Mouse (Mus musculus): Measurements from ENCODE around the gene Cep41. TPM values are rescaled to one million over a fixed set of nuclear protein-coding genes. Genes with fewer than 3 reads are reported as not detected.

Cep41 gene
- polyA plus RNA-seq (2016; fragmentation: Nextera tagmentation; extraction: Ambion mirVana) = 17.7 and 17.9 TPM in 2 replicates

DNA sequence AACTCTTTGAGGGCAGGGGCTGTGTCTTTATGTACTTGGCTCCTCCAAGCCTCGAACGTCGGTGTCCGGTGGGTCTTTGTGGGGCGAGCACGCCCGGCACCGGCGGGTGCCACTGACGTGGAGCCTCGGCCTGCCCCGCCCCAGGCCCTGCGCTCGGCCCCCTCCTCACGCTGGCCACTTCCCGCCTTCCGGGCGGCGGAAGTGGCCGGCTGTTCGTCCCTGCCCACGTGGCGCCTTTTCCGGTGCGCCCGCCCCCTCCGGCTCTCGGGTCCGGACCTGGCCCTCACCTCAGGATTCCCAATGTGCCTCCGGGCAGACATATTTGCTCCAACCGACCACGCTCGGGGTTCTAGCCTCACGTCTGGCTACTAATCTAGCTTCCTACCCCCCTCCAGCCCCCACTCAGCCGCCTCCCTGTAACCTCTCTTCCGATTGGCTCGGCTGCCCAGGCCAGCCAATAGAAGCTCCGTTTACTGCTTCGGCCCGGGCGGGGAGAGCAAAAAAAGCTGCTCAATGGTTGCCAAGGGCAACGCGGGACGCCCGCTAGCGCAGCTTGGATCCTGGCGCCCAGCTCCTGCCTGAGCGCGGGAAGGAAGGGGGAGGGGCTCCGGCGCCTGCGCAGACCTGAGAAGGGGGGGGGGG lies at the start of gene Cep41:
Gene Cep41 (minus strand): TSS at position 400 of the 642 bp plus-strand sequence.
- Histone ChIP-seq H3K27ac (replicated peaks) (peak within 1 kb of the TSS; percentile 93), H3K4me1 (peaks cover 28% of the 10 kb centered on the region), H3K4me3 (peak within 1 kb of the TSS; percentile 57), H3K27me3 (replicated peaks; ENCODE audit: low read depth, poor library complexity, severe bottlenecking) (no peaks in the 10 kb centered on the region), H3K36me3 (replicated peaks) (no peaks in the 10 kb centered on the region), H3K9me3 (no peaks in the 10 kb centered on the region)
- peak; percentile 98 for DNase-seq (ENCODE audit: low spot score)
- WGBS = under 1% methylated on average over 50 of the region's 52 CpGs

DNA sequence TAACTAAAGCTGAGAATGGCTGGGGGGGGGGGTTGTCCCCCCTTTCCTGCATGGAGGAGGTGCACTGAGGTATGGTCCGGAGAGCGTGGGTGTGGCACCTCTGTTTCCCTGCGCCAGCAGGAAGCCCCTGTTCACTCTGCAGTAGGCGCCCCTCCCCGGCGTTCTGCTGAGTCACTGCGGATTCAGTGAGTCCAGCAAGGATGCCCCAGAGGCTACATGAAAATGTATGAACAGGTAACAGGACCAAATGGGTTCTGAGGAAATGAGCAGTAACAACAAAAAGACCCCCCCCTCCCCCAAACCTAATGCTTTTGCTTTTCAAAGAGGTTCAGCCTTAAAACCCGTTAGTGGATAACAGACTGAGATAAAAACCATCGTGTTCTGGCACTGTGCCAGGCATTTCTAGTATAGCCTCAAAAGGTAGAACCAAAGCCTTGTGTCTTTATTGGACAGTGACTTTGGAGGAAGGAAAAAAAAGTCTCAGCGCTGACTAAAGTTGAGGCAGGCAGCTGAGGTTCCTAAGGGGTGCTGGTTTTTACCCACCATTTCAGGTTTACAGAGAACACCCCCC lies 45.7 kb upstream of the Cep41 start:
- Histone ChIP-seq H3K27me3 (replicated peaks; ENCODE audit: low read depth, poor library complexity, severe bottlenecking) (no peaks in the 10 kb centered on the region), H3K4me1 (peaks cover 39% of the 10 kb centered on the region), H3K9me3 (peaks cover 61% of the 10 kb centered on the region), H3K36me3 (replicated peaks) (peaks cover 74% of the 10 kb centered on the region), H3K27ac (replicated peaks) (peak overlapping the region; percentile 93), H3K4me3 (peak overlapping the region; percentile 64)
- WGBS = 46% methylated on average over 10 of the region's 10 CpGs
- peak; percentile 66 for DNase-seq (ENCODE audit: low spot score)

DNA sequence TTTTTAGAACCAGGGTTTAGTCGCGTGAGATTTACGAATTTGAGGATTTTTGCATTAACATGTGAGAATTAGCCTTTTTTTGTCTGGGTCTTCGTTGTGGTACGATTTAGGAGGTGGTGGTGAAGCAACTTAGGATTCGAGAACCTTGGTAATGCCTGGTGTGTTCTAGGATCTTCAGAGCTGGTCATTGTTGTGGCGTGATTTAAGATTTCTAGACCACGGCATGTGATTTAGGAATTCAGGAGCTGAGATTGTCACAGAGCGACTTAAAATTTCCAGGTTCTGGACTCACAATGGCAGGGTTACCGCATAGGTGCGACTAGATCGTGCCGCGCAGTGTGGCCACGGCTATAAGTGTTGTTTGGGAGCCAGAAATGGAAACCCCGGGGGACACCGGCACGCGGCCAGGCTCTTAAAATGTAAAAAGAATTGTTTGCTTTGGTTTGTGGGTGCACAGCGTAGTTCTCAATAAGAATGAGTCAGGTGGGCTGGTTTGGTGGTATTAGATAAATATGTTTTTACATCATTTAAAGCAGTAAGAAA lies 45.0 kb upstream of the Cep41 start:
- WGBS = 47% methylated on average over 20 of the region's 20 CpGs
- Histone ChIP-seq H3K4me1 (peaks cover 46% of the 10 kb centered on the region), H3K27ac (replicated peaks) (peak overlapping the region; percentile 93), H3K27me3 (replicated peaks; ENCODE audit: low read depth, poor library complexity, severe bottlenecking) (no peaks in the 10 kb centered on the region), H3K9me3 (peaks cover 61% of the 10 kb centered on the region), H3K4me3 (peak overlapping the region; percentile 64), H3K36me3 (replicated peaks) (peaks cover 67% of the 10 kb centered on the region)
- DNase-seq (ENCODE audit: low spot score) = no peak

DNA sequence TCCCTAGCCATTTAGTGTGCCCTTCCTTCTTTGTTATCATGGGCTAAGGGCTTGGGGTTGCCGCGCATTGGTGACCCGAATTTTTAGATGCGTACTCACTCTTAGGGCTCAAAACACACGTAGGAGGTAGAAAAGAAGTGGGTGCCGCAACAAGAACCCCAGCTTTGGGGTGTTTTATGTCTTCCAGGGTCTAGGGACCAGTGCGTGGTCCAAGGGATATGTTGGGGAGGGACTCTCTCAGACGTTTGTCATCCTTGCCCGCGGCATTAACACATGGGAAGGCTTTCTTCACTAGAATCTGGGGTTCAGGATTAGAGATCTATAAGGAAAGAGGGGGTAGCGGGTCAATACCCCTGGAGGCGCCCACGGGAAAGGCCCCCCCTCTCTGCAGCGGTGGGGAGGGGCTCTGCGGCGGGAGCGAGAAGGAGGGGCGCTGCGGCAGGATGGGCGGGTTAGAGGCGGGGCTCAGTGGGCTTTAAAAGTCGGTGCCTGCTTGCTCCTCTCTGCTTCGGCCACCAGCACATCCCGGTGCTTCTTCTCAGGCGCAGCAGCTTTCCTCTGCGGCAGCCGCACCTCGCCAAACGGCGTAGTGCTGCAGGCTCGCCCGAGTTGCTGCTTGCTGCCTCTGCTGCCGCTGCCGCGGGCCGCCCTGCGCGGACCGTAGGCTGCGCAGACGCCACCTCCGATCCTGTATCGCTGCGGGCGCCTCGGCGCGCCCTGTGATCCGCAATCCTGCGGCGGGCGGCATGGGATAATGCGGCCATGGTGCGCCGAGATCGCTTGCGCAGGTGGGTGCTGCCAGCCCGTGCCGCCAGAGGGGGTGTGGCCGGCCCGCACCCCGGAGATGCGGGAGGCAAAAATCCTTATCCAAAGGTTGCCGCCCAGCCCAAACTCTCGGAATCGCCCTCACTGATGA lies 44.3 kb upstream of the Cep41 start:
- H3K27ac ChIP-seq (replicated peaks) = peak overlapping the region; percentile 93
- peaks cover 61% of the 10 kb centered on the region for H3K9me3 ChIP-seq
- peaks cover 64% of the 10 kb centered on the region for H3K36me3 ChIP-seq (replicated peaks)
- WGBS = 56% methylated on average over 66 of the region's 66 CpGs
- peaks cover 53% of the 10 kb centered on the region for H3K4me1 ChIP-seq
- no peaks in the 10 kb centered on the region for H3K27me3 ChIP-seq (replicated peaks; ENCODE audit: low read depth, poor library complexity, severe bottlenecking)
- DNase-seq (ENCODE audit: low spot score) = peak; percentile 87
- peak overlapping the region; percentile 64 for H3K4me3 ChIP-seq

DNA sequence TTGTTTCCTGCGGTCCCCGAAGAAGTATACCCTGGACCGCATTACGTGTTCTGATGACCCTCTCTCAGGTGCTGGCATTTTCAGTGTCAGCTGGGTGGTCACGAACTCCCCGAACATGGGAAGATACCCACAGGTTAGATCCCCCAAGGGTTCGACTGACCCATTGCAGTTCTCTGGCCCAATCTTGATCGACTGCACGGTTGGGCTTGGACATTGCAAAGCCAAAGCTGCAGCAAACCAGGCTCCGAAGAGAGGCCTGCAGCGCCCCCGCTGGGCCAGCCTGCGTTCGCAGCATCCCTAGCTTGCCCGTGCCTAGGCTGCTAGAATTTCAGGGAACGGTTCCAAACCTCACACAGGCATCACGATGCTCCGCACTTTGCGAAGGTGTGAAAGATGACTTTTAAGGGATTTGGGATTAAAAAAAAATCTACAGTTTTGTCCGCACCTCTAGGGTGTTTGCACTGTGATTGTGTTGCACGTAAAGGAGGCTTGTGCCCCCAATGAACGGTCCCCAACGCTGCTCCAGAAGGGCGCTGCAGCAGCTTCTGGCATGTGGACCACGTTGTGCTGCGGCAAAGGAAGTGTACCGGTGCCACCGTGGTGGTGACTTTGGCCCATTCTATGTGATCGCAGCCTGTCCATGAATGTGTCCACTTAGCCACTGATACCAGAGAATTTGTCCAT lies 43.5 kb upstream of the Cep41 start:
- Histone ChIP-seq H3K4me3 (peak overlapping the region; percentile 64), H3K9me3 (peaks cover 61% of the 10 kb centered on the region), H3K36me3 (replicated peaks) (peaks cover 56% of the 10 kb centered on the region), H3K27ac (replicated peaks) (peak overlapping the region; percentile 93), H3K4me1 (peaks cover 57% of the 10 kb centered on the region), H3K27me3 (replicated peaks; ENCODE audit: low read depth, poor library complexity, severe bottlenecking) (no peaks in the 10 kb centered on the region)
- WGBS = 54% methylated on average over 29 of the region's 29 CpGs
- peak; percentile 88 for DNase-seq (ENCODE audit: low spot score)

DNA sequence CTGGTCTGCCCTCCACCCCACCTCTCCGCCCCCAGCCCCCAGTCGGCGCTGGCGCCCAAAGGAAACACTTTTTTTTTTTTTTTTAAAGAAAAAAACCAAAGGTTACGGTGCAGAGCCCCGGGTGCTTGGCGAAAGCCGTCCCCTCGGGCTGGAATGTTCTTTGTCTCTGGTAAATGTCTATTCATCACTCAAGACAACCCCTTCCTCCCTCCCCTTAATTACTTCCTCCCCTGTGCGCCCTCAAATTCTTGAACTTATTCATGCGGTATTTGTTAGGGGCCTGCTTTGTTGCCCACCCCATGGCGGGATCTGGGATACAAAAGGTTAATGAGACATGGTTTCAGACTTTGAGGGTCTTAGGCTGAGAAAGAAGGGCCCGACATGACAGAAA lies 42.8 kb upstream of the Cep41 start:
- peak overlapping the region; percentile 64 for H3K4me3 ChIP-seq
- H3K27me3 ChIP-seq (replicated peaks; ENCODE audit: low read depth, poor library complexity, severe bottlenecking) = no peaks in the 10 kb centered on the region
- WGBS = 50% methylated on average over 13 of the region's 13 CpGs
- H3K36me3 ChIP-seq (replicated peaks) = peaks cover 50% of the 10 kb centered on the region
- DNase-seq (ENCODE audit: low spot score) = peak; percentile 76
- peak overlapping the region; percentile 93 for H3K27ac ChIP-seq (replicated peaks)
- peaks cover 61% of the 10 kb centered on the region for H3K9me3 ChIP-seq
- H3K4me1 ChIP-seq = peaks cover 57% of the 10 kb centered on the region

DNA sequence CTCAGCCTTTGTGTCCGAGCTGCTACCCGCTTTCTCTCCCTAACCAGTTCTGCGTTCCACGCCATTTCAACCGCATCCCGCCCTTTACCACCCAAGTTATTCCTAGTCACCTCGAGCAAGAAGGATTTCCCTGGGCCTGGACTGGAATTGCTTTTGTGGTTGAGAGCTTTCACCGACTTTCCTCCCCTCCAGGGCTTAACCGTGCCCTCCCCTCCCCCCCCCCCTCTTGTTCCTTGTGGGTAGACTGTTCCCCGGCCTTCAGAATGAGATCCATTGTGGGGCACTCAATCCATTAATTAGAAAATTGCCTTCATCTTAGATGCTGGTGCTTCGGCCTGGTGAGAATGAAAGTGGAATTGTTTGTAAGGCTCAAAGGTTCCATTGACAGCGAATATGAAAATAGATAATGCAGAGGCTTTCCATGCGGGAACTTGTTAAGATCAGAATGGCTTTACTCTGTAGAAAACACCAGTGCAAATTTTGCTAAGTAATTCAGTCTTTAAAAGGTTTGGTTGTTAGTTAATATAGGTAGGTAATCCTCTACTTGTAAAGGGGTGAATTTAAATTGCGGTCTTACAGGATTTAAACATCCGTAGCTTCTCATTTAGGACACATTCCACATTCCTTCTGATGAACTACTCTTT lies 42.3 kb upstream of the Cep41 start:
- Histone ChIP-seq H3K9me3 (peaks cover 61% of the 10 kb centered on the region), H3K36me3 (replicated peaks) (peaks cover 45% of the 10 kb centered on the region), H3K4me1 (peaks cover 57% of the 10 kb centered on the region), H3K4me3 (peak overlapping the region; percentile 64), H3K27ac (replicated peaks) (peak overlapping the region; percentile 93), H3K27me3 (replicated peaks; ENCODE audit: low read depth, poor library complexity, severe bottlenecking) (no peaks in the 10 kb centered on the region)
- peak; percentile 71 for DNase-seq (ENCODE audit: low spot score)
- 46% methylated on average over 15 of the region's 15 CpGs for WGBS

DNA sequence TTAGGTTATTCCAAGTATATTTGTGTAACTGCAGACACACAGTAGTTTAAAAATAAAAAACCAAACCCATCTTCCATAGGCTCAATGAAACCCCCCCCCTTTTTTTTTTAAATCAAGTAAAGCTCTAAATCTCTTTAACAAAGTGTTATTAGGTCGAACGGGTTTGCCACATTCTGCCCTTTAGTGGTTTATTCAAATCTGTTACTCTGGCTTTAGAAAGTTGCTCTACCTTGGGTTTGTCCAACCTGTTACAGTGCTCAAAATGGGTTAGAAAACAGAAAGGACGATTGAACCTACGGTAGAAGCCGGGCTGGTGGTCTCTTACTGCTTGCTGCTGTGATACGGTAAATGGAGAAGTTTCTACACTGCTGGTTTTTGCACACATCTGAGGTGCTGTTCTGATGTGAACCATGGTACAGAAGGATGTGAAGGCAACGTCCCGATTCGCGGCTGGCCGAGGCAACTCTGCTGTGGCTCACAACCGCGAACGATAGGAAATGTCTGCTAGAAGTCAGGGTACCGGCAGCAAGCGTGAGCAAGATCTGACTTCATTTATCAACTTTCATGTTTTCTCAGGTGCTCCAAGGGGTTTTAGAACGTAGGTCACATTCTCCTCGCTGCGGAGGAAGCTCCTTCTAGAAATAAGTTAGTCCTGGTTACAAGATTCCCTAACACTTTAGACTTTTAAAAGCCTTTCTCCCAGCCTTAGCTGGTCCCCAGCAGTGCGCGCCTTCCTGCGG lies 41.6 kb upstream of the Cep41 start:
- Histone ChIP-seq H3K27me3 (replicated peaks; ENCODE audit: low read depth, poor library complexity, severe bottlenecking) (no peaks in the 10 kb centered on the region), H3K4me1 (peaks cover 57% of the 10 kb centered on the region), H3K4me3 (peak overlapping the region; percentile 64), H3K36me3 (replicated peaks) (peaks cover 38% of the 10 kb centered on the region), H3K9me3 (peaks cover 55% of the 10 kb centered on the region), H3K27ac (replicated peaks) (peak overlapping the region; percentile 93)
- WGBS = 42% methylated on average over 22 of the region's 22 CpGs
- DNase-seq (ENCODE audit: low spot score) = no peak

DNA sequence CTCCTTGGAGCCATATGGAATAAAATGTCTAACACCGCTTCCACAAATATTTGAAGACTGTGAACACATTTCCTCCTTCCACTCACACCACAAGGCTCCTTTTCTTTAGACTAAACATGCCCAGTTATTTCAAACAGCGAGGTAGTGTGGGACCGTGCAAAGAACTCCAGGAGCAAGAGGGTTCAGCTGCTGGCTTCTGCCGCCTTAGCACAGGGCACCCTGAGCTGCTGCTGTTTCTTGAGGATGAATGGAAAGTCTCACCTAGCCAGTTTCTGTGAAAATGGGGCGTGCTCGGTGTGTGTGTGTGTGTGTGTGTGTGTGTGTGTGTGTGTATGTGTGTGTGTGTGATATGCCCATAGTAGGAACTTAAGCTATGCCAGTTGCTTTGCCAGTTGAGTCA lies 40.9 kb upstream of the Cep41 start:
- peaks cover 60% of the 10 kb centered on the region for H3K4me1 ChIP-seq
- no peaks in the 10 kb centered on the region for H3K27me3 ChIP-seq (replicated peaks; ENCODE audit: low read depth, poor library complexity, severe bottlenecking)
- peak overlapping the region; percentile 93 for H3K27ac ChIP-seq (replicated peaks)
- H3K36me3 ChIP-seq (replicated peaks) = peaks cover 31% of the 10 kb centered on the region
- H3K4me3 ChIP-seq = peak overlapping the region; percentile 64
- 54% methylated on average over 6 of the region's 6 CpGs for WGBS
- DNase-seq (ENCODE audit: low spot score) = no peak
- peaks cover 48% of the 10 kb centered on the region for H3K9me3 ChIP-seq

DNA sequence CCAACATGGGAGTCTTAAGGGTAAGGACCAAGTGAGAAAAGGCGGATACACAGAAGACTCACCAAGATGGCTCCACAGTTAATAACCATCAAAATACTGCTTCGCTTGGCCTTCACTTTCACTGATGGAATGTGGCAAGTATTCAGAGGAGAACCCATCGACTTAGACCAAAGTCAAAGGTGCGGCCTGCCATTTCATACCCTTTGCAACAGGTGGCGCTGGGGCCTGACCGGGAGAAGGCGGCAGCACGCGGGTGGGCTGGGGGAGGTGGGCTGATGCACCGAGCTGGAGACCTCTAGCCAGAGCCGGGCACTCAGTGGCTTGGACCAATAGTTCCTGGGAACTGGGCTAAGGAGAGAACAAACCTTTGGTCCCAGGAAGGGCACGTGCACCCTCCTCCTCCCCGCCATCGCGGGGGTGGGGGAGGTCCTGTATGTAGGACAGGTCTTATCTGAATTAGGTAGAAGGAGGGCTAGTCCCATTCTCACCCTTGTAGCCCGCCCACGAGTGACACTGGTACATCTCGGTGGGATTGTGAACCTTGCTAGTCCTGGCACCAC lies 39.1 kb upstream of the Cep41 start:
- no peak overlapping the region for H3K4me3 ChIP-seq
- H3K27me3 ChIP-seq (replicated peaks; ENCODE audit: low read depth, poor library complexity, severe bottlenecking) = no peaks in the 10 kb centered on the region
- peak overlapping the region; percentile 93 for H3K27ac ChIP-seq (replicated peaks)
- H3K36me3 ChIP-seq (replicated peaks) = peaks cover 20% of the 10 kb centered on the region; the same call in 1 of the 2 replicates
- DNase-seq (ENCODE audit: low spot score) = no peak
- 40% methylated on average over 18 of the region's 18 CpGs for WGBS
- H3K9me3 ChIP-seq = peaks cover 31% of the 10 kb centered on the region
- H3K4me1 ChIP-seq = peaks cover 62% of the 10 kb centered on the region

Measured in embryonic facial prominence, embryonic 10.5 days (tissue).